Mouse (Mus musculus) CH12.LX (cell line): ENCODE data around the gene Hip1r.

Source experiments
- CTCF ChIP-seq, 2 experiments: IDR thresholded peaks in 1 of 2; conservative IDR thresholded peaks in 1 of 2; 2 replicates each; pipeline ENCODE4 v1.5.1; 2011 to 2012; ENCODE audit warnings: low read depth in 2 of 2, low read length in 2 of 2, improper control_type of control experiment in 1 of 2, inconsistent platforms in 1 of 2, mild to moderate bottlenecking in 1 of 2, moderate library complexity in 1 of 2
- MAZ ChIP-seq: IDR thresholded peaks from 2 replicates; pipeline ENCODE4 v1.6.1; 2012; ENCODE audit warnings: low read depth, mild to moderate bottlenecking, inconsistent platforms, low read length, improper control_type of control experiment, moderate library complexity
- MYC ChIP-seq: IDR thresholded peaks from 2 replicates; pipeline ENCODE4 v1.6.1; 2011; ENCODE audit warnings: low read depth, mild to moderate bottlenecking, improper control_type of control experiment, low read length
- POLR2A ChIP-seq: IDR thresholded peaks from 2 replicates; pipeline ENCODE4 v1.6.1; 2011; ENCODE audit warnings: low read depth, mild to moderate bottlenecking, improper control_type of control experiment, low read length
- RAD21 ChIP-seq: IDR thresholded peaks from 2 replicates; pipeline ENCODE4 v1.6.1; 2011; ENCODE audit warnings: low read depth, mild to moderate bottlenecking, low read length, improper control_type of control experiment, moderate library complexity
- TCF12 ChIP-seq: IDR thresholded peaks from 2 replicates; pipeline ENCODE4 v1.6.1; 2014; ENCODE audit warnings: low read depth, mild to moderate bottlenecking, inconsistent platforms, low read length, improper control_type of control experiment
- ZMIZ1 ChIP-seq: IDR thresholded peaks from 2 replicates; pipeline ENCODE4 v1.6.1; 2012; ENCODE audit warnings: low read depth, mild to moderate bottlenecking, inconsistent platforms, low read length, improper control_type of control experiment

- TF ChIP-seq ZMIZ1 (no peak), POLR2A (no peak), CTCF (conservative IDR thresholded peaks at IDR 0.05 in 1 of 2, IDR thresholded peaks at IDR 0.05 in 1 of 2; ENCODE audit: low read depth in 2 of 2, low read length in 2 of 2) (no peak; a peak in 1 of 4 replicates), TCF12 (no peak), MYC (no peak), MAZ (no peak), RAD21 (no peak)
Measured at GRCm38 (mm10) chr5:123933556-123933955, 39.9 kb upstream of the Hip1r start.
